Mouse (Mus musculus): Measurements from ENCODE around the gene Fzd9.

- TF ChIP-seq CHD2 (IDR thresholded peaks at IDR 0.05; ENCODE audit: low read depth, low read length) (no peak), MAFK (IDR thresholded peaks at IDR 0.05; ENCODE audit: insufficient read depth, low read depth, low read length) (no peak), ZC3H11A (IDR thresholded peaks at IDR 0.05; ENCODE audit: borderline replicate concordance, low read depth, low read length) (no peak), HCFC1 (IDR thresholded peaks at IDR 0.05; ENCODE audit: borderline replicate concordance, insufficient read depth, low read length) (no peak), ZNF384 (IDR thresholded peaks at IDR 0.05; ENCODE audit: low read depth, low read length) (no peak)
Observed at GRCm38 (mm10) chr5:135274663-135275396, 23.8 kb upstream of the Fzd9 start.
